Mouse (Mus musculus): ENCODE results near the gene Dll3.
"Not testable (repeated sequence)": the region's sequence is repeated elsewhere in the genome, so short reads cannot be mapped to it uniquely, and the experiment has no call there.

The Dll3 gene

GRCm38 (mm10) chr7:28243943-28244342, 58.1 kb downstream of the Dll3 start:
- not testable (repeated sequence) for DNase-seq
